Mouse (Mus musculus) kidney, embryonic 14.5 days (tissue): ENCODE measurements at regions not wholly inside any gene's neighbourhood (a gene's known extent, or its start where the extent isn't known, plus 50 kb on each side); places are given as distances from the start of the nearest gene placed in this dataset.

ENCODE experiments used
- ATAC-seq: fragments of 200-750 bp; cut with Nextera tagmentation; 2 replicates; pipeline ENCODE4 v1.8.0; 2017; ENCODE audit warnings: moderate number of reproducible peaks, mild to moderate bottlenecking, moderate TSS enrichment, moderate library complexity; ENCODE audit not compliant: low FRiP score, low TSS enrichment
- H3K27ac ChIP-seq: fragments of 300-500 bp; sonication (generic); 2 replicates; pipeline ENCODE4 v1.5.1; 2014; ENCODE audit warnings: low read depth, mild to moderate bottlenecking, low read length, moderate library complexity, mixed read lengths
- H3K27me3 ChIP-seq: fragments of 300-500 bp; sonication (generic); 2 replicates; pipeline ENCODE4 v1.6.1; 2014; ENCODE audit warnings: mild to moderate bottlenecking, low read length; ENCODE audit not compliant: control insufficient read depth, insufficient read depth
- H3K36me3 ChIP-seq: fragments of 300-500 bp; sonication (generic); 2 replicates; pipeline ENCODE4 v1.6.1; 2014; ENCODE audit warnings: low read length, mixed read lengths; ENCODE audit not compliant: control insufficient read depth, insufficient read depth
- H3K4me1 ChIP-seq: fragments of 300-500 bp; sonication (generic); 2 replicates; pipeline ENCODE4 v1.6.1; 2014; ENCODE audit warnings: low read length, mixed read lengths; ENCODE audit not compliant: control insufficient read depth, insufficient read depth
- H3K4me2 ChIP-seq: fragments of 300-500 bp; sonication (generic); replicated peaks from 2 replicates; pipeline ENCODE4 v1.6.1; 2014; ENCODE audit warnings: low read depth, mild to moderate bottlenecking, low read length
- H3K4me3 ChIP-seq: fragments of 300-500 bp; sonication (generic); 2 replicates; pipeline ENCODE4 v1.5.1; 2014; ENCODE audit warnings: mild to moderate bottlenecking, low read length
- H3K9ac ChIP-seq: fragments of 300-500 bp; sonication (generic); 2 replicates; pipeline ENCODE4 v1.6.1; 2014; ENCODE audit warnings: low read depth, mild to moderate bottlenecking, low read length, moderate library complexity
- H3K9me3 ChIP-seq: fragments of 300-500 bp; sonication (generic); 2 replicates; pipeline ENCODE4 v1.6.1; 2016; ENCODE audit warnings: low read length; ENCODE audit not compliant: control insufficient read depth
- WGBS: fragments of 180-500 bp; shearing (Covaris S2); extraction: QIAGEN DNeasy Blood & Tissue Kit; methylation state at CpG from one replicate; pipeline ENCODE4 v1.1.7; 2014; 5-methylcytosine and 5-hydroxymethylcytosine counted together

DNA sequence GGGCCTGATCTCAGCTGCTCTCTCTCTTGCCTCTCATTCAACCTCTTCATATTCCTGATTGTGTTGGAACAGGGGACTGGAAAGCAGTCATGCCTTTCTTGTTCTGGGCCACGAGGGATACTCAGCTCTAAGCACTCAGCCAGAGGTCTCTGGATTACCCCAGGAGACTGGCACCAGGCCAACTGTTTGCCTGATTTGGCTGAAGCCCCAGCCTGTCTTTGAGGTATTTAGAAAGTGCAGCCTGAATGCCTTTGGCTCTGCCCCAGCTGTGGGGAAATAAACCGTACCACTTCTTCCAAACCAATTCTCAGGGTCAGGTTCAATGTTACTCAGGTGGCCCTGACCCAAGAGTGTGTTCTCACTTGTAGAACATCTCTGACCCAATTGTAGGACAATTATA lies 112.6 kb upstream of the Tmem72 start:
- Histone ChIP-seq H3K27me3 (no peaks in the 10 kb centered on the region), H3K9ac (no peak overlapping the region), H3K36me3 (no peaks in the 10 kb centered on the region), H3K4me2 (no peak overlapping the region), H3K9me3 (no peaks in the 10 kb centered on the region), H3K4me1 (no peaks in the 10 kb centered on the region), H3K4me3 (no peak overlapping the region), H3K27ac (no peak overlapping the region)
- WGBS: 37% methylated on average over 2 of the region's 2 CpGs
- no peak for ATAC-seq

DNA sequence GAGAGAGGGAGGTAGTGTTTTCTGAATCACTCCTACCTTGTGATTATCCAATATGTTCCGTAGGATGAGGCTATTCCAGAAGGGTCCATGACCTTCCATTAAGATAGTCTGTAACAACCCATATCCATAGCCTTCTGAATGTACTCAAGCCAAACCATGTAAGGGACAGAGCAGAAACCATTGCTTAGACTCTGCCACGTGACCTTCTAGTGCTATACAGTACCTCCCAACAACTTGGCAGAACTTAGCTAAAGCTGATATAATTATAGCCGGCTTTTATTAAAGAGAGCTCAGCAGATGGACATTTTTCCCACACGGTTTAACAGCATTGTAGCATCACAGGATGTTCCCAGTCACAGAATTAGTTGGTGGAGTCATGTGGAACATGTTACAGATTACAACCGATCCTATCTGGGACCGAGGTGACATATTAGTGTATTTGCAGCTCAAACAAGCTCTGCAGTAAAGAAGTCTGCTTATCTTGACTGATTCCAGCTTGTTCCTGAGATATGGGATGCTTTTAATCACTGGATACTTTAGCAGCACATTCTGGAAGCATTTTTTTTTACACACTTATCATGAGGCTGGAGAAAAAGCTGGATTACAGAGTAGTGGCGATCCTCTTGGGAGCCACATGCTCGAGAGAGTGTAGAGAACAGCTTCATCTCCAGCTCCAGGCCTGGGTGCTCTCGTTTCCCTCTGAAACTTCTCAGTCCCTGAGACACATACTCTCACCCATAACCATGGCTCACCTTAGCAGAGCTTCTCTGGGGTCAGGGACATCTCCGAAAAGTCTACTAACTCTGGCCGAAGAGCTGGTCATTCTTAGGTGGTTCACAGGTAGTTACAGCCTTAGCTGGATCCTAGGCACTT lies 129.5 kb upstream of the Tmem72 start:
- WGBS: 74% methylated on average over 11 of the region's 11 CpGs
- no peak overlapping the region for H3K9ac ChIP-seq
- H3K27ac ChIP-seq: no peak overlapping the region
- H3K9me3 ChIP-seq: no peaks in the 10 kb centered on the region
- H3K36me3 ChIP-seq: no peaks in the 10 kb centered on the region
- H3K4me2 ChIP-seq: no peak overlapping the region
- no peak overlapping the region for H3K4me3 ChIP-seq
- H3K4me1 ChIP-seq: no peaks in the 10 kb centered on the region
- H3K27me3 ChIP-seq: no peaks in the 10 kb centered on the region
- peak; percentile 55 for ATAC-seq

DNA sequence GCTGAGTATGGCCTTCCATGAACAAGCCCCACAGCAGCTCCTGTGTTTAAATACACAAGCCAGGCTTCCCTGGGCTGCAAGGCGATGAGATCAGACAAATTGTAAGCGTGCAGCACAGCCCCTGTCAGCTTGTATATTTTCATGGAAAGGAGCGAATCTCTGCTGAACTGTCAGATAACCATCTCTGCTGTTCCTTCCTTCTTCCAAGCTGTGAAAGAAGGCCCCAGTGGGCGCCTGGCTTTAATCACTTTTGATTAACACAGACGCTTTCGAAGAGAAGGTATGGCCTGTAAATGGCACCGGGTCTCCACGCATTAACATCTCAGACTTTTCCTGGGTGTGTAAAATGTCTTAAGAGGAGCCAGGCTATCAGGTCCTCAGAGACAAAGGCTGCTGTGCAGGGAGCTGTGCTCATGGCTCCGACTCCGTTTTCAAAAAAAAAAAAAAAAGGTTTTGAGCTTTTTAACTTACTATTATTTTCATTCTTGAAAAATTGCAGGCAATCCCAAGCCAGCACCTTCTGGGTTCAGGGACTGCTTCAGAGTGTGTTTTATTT lies 131.9 kb upstream of the Tmem72 start:
- Histone ChIP-seq H3K4me2 (no peak overlapping the region), H3K27ac (no peak overlapping the region), H3K27me3 (no peaks in the 10 kb centered on the region), H3K4me3 (no peak overlapping the region), H3K9me3 (no peaks in the 10 kb centered on the region), H3K9ac (no peak overlapping the region), H3K4me1 (no peaks in the 10 kb centered on the region), H3K36me3 (no peaks in the 10 kb centered on the region)
- 73% methylated on average over 10 of the region's 10 CpGs for WGBS
- no peak for ATAC-seq

DNA sequence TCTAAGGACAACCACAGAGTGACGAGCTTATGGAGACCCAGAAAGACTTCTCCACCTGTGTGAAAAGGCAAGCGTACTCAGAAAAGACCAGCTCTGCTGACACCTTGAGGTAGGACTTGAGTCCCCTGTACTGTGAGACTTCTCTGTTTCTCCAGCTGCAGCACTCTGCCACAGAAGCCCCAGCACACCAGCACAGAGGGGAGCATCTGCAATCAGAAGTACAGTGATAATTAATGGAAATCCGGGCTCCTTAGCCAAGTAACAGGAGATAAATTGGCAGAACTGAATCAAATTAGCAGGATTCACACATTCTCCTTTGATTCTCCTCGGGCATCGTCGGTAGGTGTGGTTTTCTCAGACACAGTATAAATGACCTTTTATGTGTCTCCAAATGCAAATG lies 137.3 kb upstream of the Tmem72 start:
- H3K4me3 ChIP-seq: no peak overlapping the region
- H3K27me3 ChIP-seq: no peaks in the 10 kb centered on the region
- H3K9me3 ChIP-seq: no peaks in the 10 kb centered on the region
- no peak overlapping the region for H3K27ac ChIP-seq
- no peak overlapping the region for H3K4me2 ChIP-seq
- no peaks in the 10 kb centered on the region for H3K4me1 ChIP-seq
- no peak for ATAC-seq
- H3K36me3 ChIP-seq: no peaks in the 10 kb centered on the region
- H3K9ac ChIP-seq: no peak overlapping the region
- 80% methylated on average over 6 of the region's 6 CpGs for WGBS

DNA sequence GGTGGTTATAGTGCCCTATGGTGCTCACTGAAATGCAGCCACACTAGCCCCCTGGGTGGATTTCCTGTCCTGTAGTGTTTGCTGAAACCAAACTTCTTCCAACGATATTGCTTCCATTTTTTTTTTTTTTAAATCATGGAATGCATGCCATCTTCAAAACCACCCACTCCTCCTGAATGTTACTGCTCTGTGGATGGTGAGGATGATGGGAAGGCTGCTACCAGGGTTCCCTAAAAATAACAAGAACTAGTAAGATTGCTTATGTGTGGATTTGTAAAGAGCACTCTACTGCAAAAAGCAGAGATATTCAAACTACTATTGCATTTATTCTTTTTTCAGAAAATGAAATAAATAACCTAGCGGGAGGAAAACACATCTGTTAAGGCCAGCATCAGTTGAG lies 139.4 kb upstream of the Tmem72 start:
- Histone ChIP-seq H3K27me3 (no peaks in the 10 kb centered on the region), H3K36me3 (no peaks in the 10 kb centered on the region), H3K4me3 (no peak overlapping the region), H3K9ac (no peak overlapping the region), H3K27ac (no peak overlapping the region), H3K4me2 (no peak overlapping the region), H3K9me3 (no peaks in the 10 kb centered on the region), H3K4me1 (no peaks in the 10 kb centered on the region)
- no peak for ATAC-seq
- WGBS: 78% methylated on average over 2 of the region's 2 CpGs

DNA sequence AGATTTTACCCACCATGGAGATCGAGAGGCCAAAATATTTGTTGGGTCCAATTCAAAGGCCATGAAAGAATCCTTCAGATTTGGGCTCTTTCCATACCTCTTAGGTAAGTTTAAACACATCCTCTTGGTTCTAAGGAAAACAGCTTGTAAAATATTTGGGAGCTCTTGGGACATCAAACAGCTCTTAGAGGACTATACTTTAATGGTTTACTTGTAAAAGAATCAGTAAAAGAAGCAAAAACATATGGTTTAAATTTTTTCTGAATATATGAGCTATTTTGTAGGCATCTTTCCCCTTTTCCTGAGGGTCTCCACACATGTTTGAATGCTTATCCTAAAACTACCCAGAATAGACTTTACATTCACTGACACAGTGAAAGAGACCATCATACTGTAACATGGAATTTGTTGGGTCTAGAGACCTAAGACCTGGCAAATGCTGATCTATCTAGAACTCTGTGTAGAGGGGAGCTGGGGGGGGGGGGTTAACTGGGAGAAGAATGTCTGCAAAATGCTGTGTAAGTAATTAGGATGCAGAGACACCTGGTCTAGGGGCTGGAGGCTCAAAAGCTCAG lies 140.3 kb upstream of the Tmem72 start:
- no peak overlapping the region for H3K27ac ChIP-seq
- H3K4me1 ChIP-seq: no peaks in the 10 kb centered on the region
- ATAC-seq: no peak
- H3K4me3 ChIP-seq: no peak overlapping the region
- H3K9ac ChIP-seq: no peak overlapping the region
- H3K4me2 ChIP-seq: no peak overlapping the region
- H3K36me3 ChIP-seq: no peaks in the 10 kb centered on the region
- no peaks in the 10 kb centered on the region for H3K27me3 ChIP-seq
- H3K9me3 ChIP-seq: no peaks in the 10 kb centered on the region
- 90% methylated on average over 1 of the region's 1 CpGs for WGBS

DNA sequence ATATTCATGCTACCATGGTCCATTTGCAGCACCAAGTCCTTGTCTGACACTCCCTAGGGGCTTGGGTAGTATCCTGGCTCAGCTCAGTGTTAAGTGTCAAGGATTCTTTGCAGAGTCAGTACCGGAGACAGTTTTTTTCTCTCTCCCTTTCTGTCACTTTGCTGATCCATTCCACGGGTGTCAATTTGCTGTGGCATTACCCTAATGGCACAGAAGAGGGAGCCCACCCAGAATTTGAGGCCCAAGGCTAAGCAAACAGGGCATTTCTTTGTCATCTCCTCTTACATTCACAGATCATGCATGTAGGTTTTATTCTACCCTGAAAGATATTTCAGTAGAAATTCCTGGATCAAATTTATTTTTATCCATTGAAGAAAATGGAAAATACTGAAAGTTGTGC lies 146.4 kb upstream of the Tmem72 start:
- Histone ChIP-seq H3K27me3 (no peaks in the 10 kb centered on the region), H3K36me3 (no peaks in the 10 kb centered on the region), H3K9ac (no peak overlapping the region), H3K9me3 (no peaks in the 10 kb centered on the region), H3K4me1 (no peaks in the 10 kb centered on the region), H3K27ac (no peak overlapping the region), H3K4me2 (no peak overlapping the region), H3K4me3 (no peak overlapping the region)
- no peak for ATAC-seq
- 31% methylated on average over 2 of the region's 2 CpGs for WGBS

DNA sequence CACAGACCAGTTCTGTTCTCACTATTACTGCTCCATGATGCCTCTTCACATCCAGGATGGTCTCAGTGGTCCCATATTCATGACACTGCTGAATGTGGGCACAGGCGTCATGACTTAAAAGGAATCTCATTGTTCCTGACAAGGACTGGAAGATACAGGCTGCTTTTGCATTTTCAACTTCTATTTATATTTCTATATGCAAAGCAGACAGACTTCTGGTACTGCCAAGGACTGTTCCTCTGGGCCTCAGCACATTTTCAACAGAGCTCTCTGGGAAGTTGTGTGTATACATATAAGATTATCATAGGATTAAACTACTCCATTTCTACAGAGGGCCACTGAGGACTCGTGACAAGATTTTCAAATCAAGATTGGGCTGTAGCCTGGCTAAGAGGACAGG lies 146.9 kb upstream of the Tmem72 start:
- Histone ChIP-seq H3K9ac (no peak overlapping the region), H3K4me1 (no peaks in the 10 kb centered on the region), H3K4me2 (no peak overlapping the region), H3K9me3 (no peaks in the 10 kb centered on the region), H3K36me3 (no peaks in the 10 kb centered on the region), H3K27ac (no peak overlapping the region), H3K27me3 (no peaks in the 10 kb centered on the region), H3K4me3 (no peak overlapping the region)
- ATAC-seq: no peak
- 92% methylated on average over 2 of the region's 2 CpGs for WGBS

DNA sequence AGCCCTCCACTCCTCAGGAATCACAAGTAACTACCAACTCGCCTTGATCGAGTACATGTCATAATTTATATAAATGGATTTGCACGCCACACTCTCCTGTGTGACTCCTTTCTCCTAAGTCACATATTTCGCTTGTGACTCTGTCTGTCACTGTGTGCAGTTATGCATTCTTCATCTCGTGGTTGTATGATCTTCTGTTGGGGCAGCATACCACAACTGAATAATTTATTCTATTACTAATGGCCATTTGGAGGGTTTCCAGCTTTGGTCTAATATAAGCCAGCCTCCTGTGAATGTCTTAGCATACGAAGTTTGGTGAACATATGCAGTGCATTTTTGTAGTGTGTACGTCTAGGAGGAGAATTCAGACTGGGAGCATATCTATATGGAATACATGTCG lies 176.6 kb upstream of the Tmem72 start:
- no peak for ATAC-seq
- no peaks in the 10 kb centered on the region for H3K27me3 ChIP-seq
- no peak overlapping the region for H3K27ac ChIP-seq
- no peak overlapping the region for H3K9ac ChIP-seq
- no peak overlapping the region for H3K4me3 ChIP-seq
- H3K9me3 ChIP-seq: no peaks in the 10 kb centered on the region
- H3K4me1 ChIP-seq: no peaks in the 10 kb centered on the region
- no peaks in the 10 kb centered on the region for H3K36me3 ChIP-seq
- H3K4me2 ChIP-seq: no peak overlapping the region
- WGBS: 75% methylated on average over 8 of the region's 8 CpGs
